Mouse (Mus musculus): Measurements from ENCODE around the gene Pknox2.

- TF ChIP-seq CTCF (IDR thresholded peaks at IDR 0.05; ENCODE audit: low read depth, low read length): no peak
- TF ChIP-seq POLR2A (IDR thresholded peaks at IDR 0.05; ENCODE audit: borderline replicate concordance, low read depth, low read length): no peak
Measured at GRCm38 (mm10) chr9:36919472-36919871, 227.7 kb downstream of the Pknox2 start.

All from bone marrow macrophage, adult 2 months (primary cell).